Mouse (Mus musculus) gastrocnemius, postnatal 10 days (tissue): ENCODE results near the gene Vat1. TPM values are rescaled to one million over a fixed set of nuclear protein-coding genes. Genes with fewer than 3 reads are reported as not detected.

ENCODE experiments used
- microRNA-seq, 2 experiments: library from miRNA; unstranded; fragments of <30 nt; microRNA quantifications; one replicate each; pipeline ENCODE4 v1.2.0; 2021
- total RNA-seq, 2 experiments: library from RNA; stranded (reverse); gene quantifications; 2 replicates each; pipeline ENCODE4 v1.2.3; 2021

Vat1 gene
- total RNA-seq, 2 experiments from 2014 or later = 39.4 to 50.2 TPM

Small RNA genes lying within 50 kb of the gene (microRNA-seq; reads per million reads assigned to microRNA genes)
- gene Mir6929 = 1.0 to 1.9 reads per million in 2 experiments

Other genes with a start within 250 kb of the Vat1 start
- gene Ezh1, start 239.8 kb downstream of the Vat1 start, total RNA-seq = 10 to 100 TPM; 17.2 to 17.7 TPM
- 10 to 100 TPM; 70.5 to 72.8 TPM for gene Ramp2, start 220.2 kb downstream of the Vat1 start, total RNA-seq
- gene Vps25, start 212.5 kb downstream of the Vat1 start, total RNA-seq = 10 to 100 TPM; 40.1 to 44.3 TPM
- 1 to 10 TPM in 1 of 2 experiments, under 1 TPM in 1; 0.35 to 1.4 TPM for gene Wnk4, start 205.7 kb downstream of the Vat1 start, total RNA-seq
- under 1 TPM; 0.14 to 0.18 TPM for gene Cntd1, start 187.2 kb downstream of the Vat1 start, total RNA-seq
- gene Coa3, start 187.1 kb downstream of the Vat1 start, total RNA-seq = 10 to 100 TPM; 66.3 to 74.5 TPM
- gene Becn1, start 163.9 kb downstream of the Vat1 start, total RNA-seq = 10 to 100 TPM; 74.5 to 76.9 TPM
- gene Psme3, start 150.0 kb downstream of the Vat1 start, total RNA-seq = 10 to 100 TPM; 72.4 TPM
- gene Aoc2, start 141.2 kb downstream of the Vat1 start, total RNA-seq = 1 to 10 TPM; 1.7 to 2.3 TPM
- gene Aoc3, start 135.6 kb downstream of the Vat1 start, total RNA-seq = 10 to 100 TPM; 25.2 to 31.0 TPM
- under 1 TPM in 1 of 2 experiments, not detected in 1; 0.14 TPM for gene G6pc, start 98.7 kb downstream of the Vat1 start, total RNA-seq
- gene Aarsd1, start 48.6 kb downstream of the Vat1 start, total RNA-seq = 10 to 100 TPM; 17.4 to 17.6 TPM
- 1 to 10 TPM; 3.5 to 5.2 TPM for gene Gm27029, start 41.4 kb downstream of the Vat1 start, total RNA-seq
- gene Rundc1, start 41.1 kb downstream of the Vat1 start, total RNA-seq = 1 to 10 TPM; 6.5 to 6.8 TPM
- 100 to 1,000 TPM in 1 of 2 experiments, 10 to 100 TPM in 1; 90.6 to 101 TPM for gene Ptges3l, start 40.9 kb downstream of the Vat1 start, total RNA-seq
- gene Rpl27, start 23.9 kb downstream of the Vat1 start, total RNA-seq = 10 to 100 TPM; 55.9 to 84.8 TPM
- 1 to 10 TPM; 6.6 to 7.2 TPM for gene Ifi35, start 17.8 kb downstream of the Vat1 start, total RNA-seq
- gene Rnd2, start 1.2 kb downstream of the Vat1 start, total RNA-seq = 1 to 10 TPM; 5.0 to 5.8 TPM
- gene Brca1, start 85.7 kb upstream of the Vat1 start, total RNA-seq = 1 to 10 TPM; 1.9 to 4.6 TPM
- gene Nbr1, start 85.9 kb upstream of the Vat1 start, total RNA-seq = 10 to 100 TPM; 73.1 to 81.8 TPM
- 1 to 10 TPM; 2.4 to 2.9 TPM for gene Tmem106a, start 116.0 kb upstream of the Vat1 start, total RNA-seq
- not detected for gene Gm11634, start 133.0 kb upstream of the Vat1 start, total RNA-seq
- 10 to 100 TPM; 18.0 to 20.9 TPM for gene Rdm1, start 161.0 kb upstream of the Vat1 start, total RNA-seq
- 10 to 100 TPM in 1 of 2 experiments, 1 to 10 TPM in 1; 7.1 to 10.7 TPM for gene Arl4d, start 199.3 kb upstream of the Vat1 start, total RNA-seq